Mouse (Mus musculus) c-Kit-positive CD71-positive TER-119-negative erythroid progenitor cells, embryonic 14.5 days (primary cell): ENCODE data around the gene Cdkl5.
A peak's percentile ranks its signal among the peaks of the same experiment; 100 is the strongest.

ENCODE experiments used
- DNase-seq: peaks from one replicate; pipeline ENCODE4 v3.0.0-alpha.2; 2013; ENCODE audit warnings: low read depth

Cdkl5 gene

GRCm38 (mm10) chrX:160994543-160995121 lies at the start of gene Cdkl5:
Gene Cdkl5, minus strand, starts transcription at chrX:160994704.
- DNase-seq: peak; percentile 92

GRCm38 (mm10) chrX:161033235-161033803 lies 38.8 kb upstream of the Cdkl5 start:
- peak; percentile 24 for DNase-seq

- no peak for DNase-seq
Observed at GRCm38 (mm10) chrX:161032423-161032822, 37.9 kb upstream of the Cdkl5 start.

- DNase-seq: no peak
Observed at GRCm38 (mm10) chrX:161030233-161030632, 35.7 kb upstream of the Cdkl5 start.

- no peak for DNase-seq
Observed at GRCm38 (mm10) chrX:161024475-161024874, 30.0 kb upstream of the Cdkl5 start.

GRCm38 (mm10) chrX:161021548-161021947 lies 27.0 kb upstream of the Cdkl5 start:
- DNase-seq: no peak

GRCm38 (mm10) chrX:161018179-161018578 lies 23.7 kb upstream of the Cdkl5 start:
- no peak for DNase-seq

GRCm38 (mm10) chrX:161006272-161006671 lies 11.8 kb upstream of the Cdkl5 start:
- DNase-seq: no peak

- DNase-seq: no peak
Observed at GRCm38 (mm10) chrX:160996051-160996450, 1.5 kb upstream of the Cdkl5 start.

- peak; percentile 11 for DNase-seq
Observed at GRCm38 (mm10) chrX:160995131-160995667, 695 bp upstream of the Cdkl5 start.

- DNase-seq: no peak
Observed at GRCm38 (mm10) chrX:160993749-160994539, 560 bp downstream of the Cdkl5 start.

GRCm38 (mm10) chrX:160992703-160993102 lies 1.8 kb downstream of the Cdkl5 start:
- DNase-seq: no peak

- no peak for DNase-seq
Observed at GRCm38 (mm10) chrX:160990276-160990675, 4.2 kb downstream of the Cdkl5 start.

- no peak for DNase-seq
Observed at GRCm38 (mm10) chrX:160977919-160978318, 16.6 kb downstream of the Cdkl5 start.

- DNase-seq: no peak
Observed at GRCm38 (mm10) chrX:160971991-160972545, 22.4 kb downstream of the Cdkl5 start.

GRCm38 (mm10) chrX:160958593-160959131 lies 35.8 kb downstream of the Cdkl5 start:
- no peak for DNase-seq

- no peak for DNase-seq
Observed at GRCm38 (mm10) chrX:160949583-160949982, 44.9 kb downstream of the Cdkl5 start.

- DNase-seq: no peak
Observed at GRCm38 (mm10) chrX:160944722-160945121, 49.8 kb downstream of the Cdkl5 start.

- DNase-seq: no peak
Observed at GRCm38 (mm10) chrX:160935541-160935940, 59.0 kb downstream of the Cdkl5 start.

- DNase-seq: no peak
Observed at GRCm38 (mm10) chrX:160930656-160931055, 63.8 kb downstream of the Cdkl5 start.

GRCm38 (mm10) chrX:160928870-160929269 lies 65.6 kb downstream of the Cdkl5 start:
- no peak for DNase-seq

GRCm38 (mm10) chrX:160919022-160919637 lies 75.4 kb downstream of the Cdkl5 start:
- DNase-seq: no peak
